Mouse (Mus musculus): Measurements from ENCODE around the gene Ddx18.

The Ddx18 gene

DNA sequence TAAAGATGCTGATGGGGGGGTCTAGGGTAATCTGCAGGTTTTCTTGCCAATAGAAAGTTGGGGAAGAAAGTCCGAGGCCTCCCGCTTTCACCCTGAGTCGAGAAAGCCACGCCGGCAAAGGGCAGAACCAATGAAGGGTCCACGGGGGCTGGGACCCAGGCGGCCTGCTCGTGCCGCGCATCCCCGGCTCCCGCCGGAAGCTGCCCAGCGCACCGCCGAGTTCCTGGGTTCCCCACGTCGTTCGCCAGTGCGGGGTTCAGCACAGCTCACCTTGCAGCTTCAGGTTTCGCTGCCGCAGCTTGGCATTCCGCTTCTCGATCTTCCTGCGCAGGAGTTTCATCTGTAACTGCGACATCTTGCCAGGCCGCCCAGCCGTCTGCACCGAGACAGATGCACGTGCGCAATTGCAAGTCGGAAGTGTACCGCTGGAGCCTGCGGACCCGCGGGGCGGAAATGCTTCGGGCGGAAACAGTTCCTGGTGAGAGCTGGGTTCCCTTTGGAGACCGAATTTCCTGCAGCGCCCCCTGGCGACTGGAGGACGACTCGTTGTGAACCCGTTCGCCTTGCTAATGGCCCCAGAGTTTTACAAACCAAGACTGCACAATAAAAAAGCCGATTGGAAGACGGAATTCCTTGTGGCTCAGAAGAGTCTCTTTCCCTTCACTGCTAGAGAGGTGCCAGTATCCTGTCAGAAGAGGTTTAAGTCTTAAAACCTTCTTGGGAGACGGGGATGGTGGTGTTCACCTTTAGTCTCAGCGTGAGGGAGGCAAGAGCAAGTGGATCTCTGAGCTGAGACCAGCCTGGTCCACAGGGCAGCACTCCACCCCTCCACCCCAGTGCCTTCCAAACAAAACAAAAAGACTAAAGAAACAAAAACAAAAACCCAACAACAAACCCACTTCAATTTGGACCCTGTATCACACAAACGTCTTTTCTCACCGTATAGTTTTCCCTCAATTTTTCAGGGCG, at the start of gene Ddx18:
Ddx18 (minus strand) TSS at position 469 of the 969 bp plus-strand sequence.
- DNase-seq, result peak; percentile 99 to 100

DNA sequence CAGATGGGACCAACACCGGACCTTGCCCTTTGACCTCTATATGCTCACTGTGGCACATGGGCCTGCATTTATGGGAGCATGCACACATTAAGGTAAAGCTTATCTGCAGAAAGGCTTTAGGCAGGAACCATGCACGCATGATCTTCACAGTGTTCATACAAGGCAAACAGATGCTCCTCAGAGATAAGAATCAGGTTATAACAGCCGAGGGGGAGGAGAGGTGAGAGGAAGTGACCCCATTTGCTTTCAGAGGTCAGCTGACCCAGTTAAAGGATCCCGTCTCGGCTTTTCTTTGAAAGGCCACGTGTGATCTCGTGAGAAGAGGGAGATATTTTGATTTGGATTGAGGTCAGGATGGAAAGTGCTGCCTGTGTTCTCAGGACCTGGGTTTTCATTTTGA, 40.2 kb upstream of the Ddx18 start:
- no peak for DNase-seq

DNA sequence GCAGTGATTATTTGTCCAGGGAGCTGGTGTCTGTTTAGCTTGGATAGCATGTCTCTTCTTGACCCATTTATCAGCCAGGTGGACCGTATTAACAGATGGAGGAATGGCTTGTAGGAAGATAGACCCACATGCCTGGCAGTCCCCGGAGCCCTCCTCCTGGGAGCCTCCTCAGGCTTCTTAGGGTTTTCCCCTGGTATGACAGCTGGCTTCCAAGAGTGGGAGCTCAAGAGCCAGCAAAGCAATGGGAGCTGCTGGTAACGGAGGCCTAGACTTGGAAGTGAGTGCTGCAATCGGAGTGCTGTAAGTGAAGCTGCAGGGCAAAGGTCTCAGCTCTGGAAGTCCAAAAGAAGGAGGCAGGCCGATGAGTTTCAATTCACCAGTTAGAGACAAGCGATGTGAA, 37.3 kb upstream of the Ddx18 start:
- DNase-seq, result peak; percentile 72 to 81

DNA sequence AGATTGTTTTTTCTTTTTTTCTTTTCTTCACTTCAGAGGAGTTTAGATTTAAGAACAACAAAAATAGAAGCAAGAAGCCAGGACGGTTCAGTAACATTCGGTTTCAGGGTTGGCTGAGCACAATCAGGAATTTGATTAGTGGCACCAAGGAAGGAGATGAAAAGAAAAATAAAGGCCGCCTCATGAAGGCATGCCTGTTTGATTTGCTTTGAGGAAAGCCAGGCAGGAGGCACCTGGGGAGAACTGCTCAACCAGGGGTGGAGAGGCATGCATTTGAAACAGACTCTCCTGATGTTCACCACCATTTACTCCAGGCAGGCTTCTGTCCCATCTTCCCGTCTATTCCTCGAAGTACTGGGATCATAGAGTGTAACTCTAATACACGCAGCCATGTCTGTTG, 34.1 kb upstream of the Ddx18 start:
- DNase-seq, result no peak

DNA sequence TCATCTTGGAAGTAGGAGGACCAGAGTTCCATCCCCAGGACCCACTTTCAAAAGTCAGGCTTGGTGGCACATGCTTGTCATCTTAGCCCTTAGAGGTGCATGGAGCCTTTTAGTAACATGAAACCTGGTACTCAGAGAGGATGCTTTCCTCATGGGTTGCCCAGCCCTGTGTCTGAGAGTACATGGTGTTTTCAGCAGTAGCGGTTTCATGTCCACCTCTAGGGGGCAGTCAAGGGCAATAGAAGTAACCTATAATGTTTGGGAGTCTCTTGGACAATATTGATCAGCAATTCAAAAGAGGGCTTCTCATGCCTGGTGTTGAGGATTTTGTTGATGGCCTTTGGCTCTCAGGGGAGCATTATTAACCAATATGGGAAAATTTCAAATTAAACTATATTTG, 33.3 kb upstream of the Ddx18 start:
- DNase-seq, result peak; percentile 63 to 69

DNA sequence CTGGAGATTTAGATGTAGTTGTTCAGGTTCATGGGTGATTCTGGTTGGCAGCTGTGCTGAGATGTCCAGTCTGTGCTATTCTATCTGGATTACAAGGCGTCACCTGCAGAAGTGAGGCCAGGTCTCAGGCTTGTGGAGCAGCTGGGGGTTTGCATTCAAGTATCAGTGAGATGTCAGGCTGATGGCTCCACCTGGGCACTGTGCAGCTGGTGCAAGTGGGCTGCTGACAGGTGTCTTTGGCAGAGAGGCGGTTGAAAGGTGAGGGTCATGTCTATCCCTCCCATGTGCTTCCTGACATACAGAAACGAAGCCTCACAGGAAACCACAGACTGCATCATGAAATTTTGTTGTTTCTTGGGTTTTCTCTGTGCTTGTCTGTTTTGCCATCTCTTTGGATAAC, 30.6 kb upstream of the Ddx18 start:
- no peak for DNase-seq

DNA sequence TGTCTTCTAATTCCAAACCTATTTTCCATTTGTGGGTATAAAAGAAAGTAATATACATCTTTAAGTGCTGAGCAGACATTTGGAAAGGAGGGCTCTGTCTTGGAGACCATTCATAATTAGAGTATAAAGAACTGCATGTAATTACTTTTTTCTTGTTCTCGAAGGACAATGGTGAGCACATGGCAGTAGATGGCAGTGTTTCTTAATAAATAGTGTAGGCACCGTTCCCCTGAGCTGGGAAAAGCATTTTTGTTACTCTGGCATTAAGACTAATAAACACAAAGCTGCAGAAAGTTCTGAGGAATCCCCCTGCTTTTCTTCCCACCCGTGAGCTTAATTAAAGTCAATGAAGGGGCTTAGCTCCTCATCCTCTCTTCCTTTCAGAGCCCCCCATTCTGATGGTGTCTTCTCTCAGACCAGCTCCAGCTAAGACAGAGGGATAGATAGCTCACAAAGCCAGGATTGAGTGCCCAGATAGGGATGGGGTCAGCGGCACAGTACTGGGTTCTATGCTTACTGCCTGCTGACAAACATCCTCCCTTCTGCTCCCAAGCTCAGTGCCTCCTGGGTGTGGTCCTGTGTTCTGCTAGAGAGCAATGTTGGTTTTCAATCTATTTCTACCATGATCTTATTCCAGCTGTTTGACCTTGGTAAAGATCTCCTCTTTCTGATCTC, 29.3 kb upstream of the Ddx18 start:
- peak; percentile 27 to 45 for DNase-seq

DNA sequence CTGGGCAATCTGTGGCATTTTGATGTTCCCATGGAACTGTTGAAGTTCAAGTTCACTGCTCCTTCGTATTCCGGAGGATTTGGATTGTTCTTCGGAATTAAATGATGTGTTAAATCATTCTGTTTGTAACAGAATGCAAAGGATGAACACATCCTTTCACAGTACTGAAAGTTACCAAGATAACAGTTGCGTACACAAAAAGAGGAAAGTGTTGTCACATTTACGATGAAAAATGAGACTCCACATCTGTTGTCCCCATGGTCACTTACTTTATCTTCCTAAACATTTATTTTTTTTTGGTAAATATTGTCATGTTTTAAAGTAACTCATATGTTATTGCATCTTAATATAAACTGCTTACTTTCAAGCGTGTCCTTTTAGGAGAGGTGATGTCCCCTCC, 17.0 kb upstream of the Ddx18 start:
- DNase-seq, result no peak

DNA sequence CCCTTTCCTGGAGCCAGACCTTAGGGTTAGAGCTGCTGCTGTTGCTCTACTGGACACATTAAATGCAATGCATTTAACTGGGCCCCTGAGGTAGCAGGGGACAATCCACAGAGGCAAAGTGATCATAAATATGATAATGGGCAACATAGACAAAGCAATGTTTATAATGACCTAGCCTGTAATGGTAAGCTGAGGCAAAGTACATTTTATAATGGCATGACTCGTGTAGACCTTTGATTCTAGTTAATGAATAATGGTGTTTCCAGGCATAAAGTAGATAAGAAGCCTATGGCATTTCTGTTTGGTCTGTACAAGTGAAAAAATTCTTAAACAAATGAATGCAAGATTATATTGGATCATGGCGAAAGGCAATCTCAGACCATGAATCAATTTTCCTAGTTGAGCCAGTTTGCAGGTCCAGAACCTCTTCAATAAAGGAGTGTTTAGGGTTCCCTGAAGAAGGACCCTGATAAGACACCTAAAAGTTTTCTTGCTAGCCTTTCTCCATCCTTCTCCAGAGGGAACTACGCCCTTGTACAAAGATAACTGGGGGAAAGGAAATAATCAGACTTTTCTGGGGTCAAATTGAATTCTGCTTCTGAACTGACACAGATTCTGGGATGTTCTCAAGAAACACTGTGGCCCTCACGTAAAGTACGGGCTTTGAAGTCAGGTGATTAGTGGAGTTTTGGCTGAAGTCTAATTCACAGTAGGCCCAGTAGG, 13.5 kb upstream of the Ddx18 start:
- DNase-seq, result no peak

DNA sequence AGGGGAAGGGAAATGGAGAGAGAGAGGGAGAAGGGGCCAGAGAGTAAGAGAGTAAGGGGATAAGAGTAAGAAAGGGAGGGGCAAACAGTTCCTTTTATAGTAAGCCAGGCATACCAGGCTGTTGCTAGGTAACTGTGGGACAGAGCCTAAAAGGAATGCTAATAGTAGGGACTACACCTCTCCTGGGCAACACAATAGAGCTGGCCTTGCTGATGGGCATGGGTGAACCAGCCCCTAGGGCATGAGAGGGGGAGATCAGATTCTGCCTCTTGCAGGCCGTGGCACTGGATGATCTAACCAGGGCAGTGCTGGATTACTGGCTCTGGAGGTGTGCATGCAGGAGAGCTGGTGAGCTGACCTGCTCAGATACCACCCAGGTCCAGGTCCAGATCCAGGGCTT, 9.7 kb upstream of the Ddx18 start:
- no peak for DNase-seq

DNA sequence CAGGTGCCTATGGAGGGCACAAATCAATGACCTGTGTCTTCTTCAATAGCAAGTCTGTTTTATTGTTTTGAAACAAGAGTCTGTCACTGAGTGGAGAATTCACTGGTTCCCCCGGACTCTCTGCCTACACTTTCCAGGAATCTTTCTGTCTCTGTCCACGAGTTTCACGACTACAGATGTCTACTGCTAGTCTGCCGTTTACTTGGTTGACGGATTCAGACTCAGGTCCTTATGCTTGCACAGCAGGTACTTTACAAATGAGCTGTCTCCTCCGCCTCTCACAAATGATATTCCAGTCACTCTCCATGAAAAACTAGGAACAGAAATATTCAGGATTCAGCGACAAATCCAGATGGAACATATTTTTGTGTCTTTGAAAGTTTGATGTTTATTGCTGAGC, 2.7 kb upstream of the Ddx18 start:
- DNase-seq, result no peak

DNA sequence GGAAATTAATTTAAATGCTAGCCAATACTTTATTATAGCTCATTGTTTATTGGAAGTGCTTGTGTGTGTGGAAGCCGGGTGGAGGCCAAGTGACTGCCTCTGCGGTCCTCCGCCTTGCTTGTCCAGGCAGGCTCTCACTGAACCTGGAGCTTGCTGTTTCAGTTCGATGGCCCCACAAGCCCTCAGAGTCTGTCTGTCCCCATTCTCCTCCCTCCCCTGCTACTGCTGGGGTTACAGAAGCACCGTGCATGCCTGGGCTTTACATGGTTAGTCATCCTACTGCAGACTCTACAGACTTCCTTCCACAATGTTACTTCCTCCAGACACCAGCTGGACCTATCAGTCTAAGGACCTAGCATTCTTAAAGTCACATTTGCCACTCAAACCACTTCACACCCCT, 9.9 kb downstream of the Ddx18 start:
- no peak for DNase-seq

DNA sequence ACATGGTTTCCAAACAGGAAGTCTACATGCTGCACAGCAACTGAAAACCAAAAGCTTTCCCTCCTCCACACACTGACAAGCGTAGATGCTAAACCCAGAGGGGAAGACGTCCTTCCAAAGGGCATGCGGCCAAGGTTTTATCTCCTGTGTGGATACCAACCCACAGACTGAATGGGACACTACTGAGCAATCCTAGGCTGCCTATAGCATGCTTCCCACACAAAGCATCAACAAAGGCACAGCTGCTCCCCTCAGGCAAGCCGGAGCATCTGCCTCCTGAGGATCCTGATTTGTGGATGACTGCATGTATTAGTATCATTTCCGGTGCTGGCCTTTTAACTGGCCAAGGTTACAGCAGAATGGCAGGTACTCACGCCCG, 16.3 kb downstream of the Ddx18 start:
- peak; percentile 5 to 16 for DNase-seq

DNA sequence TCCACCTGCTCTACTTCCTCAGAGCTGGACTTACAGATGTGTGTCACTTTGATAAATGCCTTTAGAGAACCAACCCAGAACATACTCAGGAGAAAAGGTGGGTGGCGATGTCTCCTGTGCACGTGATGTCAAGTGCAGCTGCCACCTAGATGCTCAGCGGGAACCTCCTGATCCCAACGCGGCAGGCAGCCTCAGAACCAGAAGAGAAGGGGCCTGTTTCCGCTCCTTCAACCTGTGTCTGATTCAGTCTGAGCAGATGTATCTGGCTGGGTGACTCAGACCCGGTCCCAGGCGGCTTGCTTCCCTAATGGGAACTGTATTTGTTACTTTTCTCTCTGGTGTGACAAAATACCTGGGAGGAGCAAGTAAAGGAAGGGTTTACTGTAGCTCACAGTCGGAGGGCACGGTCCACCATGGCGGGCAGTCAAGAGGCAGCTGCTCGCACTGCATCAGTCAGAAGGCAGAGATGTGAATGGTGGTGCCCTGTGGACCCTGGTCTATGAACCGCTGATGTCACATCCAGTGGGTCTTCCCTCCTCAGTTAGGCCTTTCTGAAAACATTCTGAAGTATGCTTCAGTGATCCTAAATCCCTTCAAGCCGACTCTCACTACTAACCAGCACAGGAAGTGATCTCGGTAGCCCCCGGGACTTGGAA, 16.9 kb downstream of the Ddx18 start:
- no peak for DNase-seq

DNA sequence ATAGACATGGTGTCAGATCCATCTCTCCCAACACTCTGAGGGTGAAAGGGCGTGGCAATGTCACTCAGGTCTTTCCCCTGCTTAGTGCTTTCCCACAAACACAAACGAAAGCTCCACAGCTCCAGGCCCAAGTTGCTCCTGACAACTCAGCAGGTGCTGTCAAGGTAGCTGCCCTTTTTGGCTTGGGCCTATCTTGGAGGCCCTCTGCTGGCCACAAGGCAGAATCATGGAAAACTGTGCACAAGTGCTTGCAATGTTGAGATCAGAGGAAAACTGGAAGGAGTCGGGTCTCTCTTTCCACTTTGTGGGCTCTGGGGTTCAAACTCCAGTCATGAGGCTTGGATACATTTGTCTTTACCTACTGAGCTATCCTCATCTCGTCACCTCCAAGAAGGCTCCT, 18.3 kb downstream of the Ddx18 start:
- DNase-seq, result peak; percentile 17 to 37

DNA sequence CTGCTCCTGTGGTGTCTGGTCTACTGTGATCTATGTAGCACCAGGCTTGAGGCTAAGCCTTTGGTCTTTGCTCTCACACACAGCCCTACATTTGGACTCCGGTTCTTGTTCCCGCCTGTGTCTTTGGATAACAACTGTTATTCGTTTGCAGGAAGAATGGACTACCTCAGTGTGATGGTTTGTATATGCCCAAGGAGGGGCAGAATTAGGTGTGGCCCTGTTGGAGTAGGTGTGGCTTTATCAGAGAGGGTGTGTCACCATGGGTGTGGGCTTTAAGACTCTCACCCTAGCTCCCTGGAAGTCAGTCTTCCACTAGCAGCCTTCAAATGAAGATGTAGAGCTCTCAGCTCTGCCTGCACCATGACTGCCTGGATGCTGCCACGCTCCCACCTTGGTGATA, 19.1 kb downstream of the Ddx18 start:
- DNase-seq, result no peak

DNA sequence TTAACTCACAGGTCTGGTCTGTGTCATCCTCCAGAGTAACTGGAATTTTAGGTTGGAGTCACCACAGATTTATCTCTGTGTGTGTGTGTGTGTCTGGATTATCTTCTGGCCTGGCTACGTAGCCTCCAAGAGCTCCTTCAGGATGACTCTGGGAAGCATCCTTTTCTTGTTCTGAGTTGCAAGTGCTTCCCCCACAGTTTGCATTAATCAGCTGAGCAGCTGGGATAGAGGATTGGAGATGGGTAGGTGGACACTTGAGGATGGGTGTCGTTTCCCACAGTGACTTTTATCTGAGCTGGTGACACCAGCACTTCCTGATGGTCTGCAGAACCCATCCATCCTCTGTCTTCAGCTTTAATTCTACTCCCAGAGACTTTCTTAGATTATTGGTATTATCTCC, 20.9 kb downstream of the Ddx18 start:
- DNase-seq, result no peak

DNA sequence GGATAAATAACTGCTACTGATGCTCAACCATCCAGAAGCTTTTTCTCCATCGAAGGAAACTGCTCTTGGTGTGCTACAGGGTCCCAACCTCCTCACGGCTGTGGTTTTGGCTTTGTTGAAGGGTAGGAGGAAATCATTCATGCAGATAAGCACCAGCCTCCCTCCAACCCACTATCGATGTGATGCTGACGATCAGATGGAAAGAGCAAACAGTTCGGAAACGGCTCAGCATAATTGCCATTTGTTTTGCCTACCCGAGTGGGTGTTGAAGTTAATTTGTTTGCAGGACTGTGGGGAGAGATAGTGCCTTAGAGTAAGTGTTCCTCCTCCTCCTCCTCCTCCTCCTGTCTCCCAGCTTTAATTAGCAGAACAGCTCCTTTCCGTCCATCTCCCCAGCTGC, 27.4 kb downstream of the Ddx18 start:
- no peak for DNase-seq

DNA sequence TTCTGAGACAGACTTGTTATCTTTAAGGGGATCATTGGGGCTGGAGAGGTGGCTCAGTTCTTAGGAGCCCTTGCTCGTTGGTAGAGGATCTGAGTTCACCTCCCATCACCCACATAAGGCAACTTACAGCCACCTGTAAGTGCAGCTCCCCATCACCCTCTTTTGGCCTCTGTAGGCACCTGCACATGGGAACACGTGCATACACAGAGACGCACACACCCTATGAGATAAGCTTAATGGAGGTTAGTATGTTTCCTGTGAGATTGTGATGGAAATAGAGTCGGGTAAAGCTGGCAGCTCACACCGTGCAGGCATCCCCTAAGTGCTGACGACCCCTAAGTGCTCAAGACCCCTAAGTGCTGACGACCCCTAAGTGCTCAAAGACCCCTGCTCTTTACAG, 36.4 kb downstream of the Ddx18 start:
- DNase-seq, result no peak

DNA sequence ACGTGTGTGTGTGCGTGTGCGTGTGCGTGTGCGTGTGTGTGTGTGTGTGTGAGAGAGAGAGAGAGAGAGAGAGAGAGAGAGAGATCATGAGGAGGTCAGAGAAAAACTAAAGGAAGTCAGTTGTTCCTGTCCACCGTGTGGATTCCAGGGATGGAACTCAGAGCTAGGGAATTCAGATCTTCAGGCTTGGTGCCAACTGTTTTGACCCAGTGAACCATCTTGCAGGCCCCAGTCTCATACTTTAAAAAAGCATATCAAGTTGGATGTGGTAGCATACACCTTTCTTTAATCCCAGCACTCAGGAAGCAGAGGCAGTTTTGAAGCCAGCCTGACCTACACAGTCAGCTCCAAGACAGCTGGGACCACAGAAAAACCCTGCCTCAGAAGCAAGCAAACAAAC, 38.5 kb downstream of the Ddx18 start:
- DNase-seq, result no peak

DNA sequence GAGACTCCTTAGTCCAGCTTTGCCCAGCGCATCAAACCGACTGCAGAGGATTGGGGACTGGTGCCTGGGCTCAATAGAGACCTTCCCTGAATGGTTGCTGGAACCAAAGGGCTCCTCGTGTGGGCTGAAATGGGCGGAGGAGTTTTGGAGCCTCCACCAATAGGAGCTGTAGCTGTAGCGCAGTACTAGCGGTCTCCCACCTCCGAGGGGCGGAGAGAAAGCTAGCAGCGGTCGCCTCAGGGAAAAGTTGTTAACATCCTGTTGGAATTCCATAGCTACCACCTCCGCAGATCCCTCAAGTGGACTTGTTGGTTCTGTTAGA, 39.4 kb downstream of the Ddx18 start, which contains the start of gene Htr5b:
Htr5b (minus strand) TSS at position 67 of the 322 bp plus-strand sequence.
- DNase-seq, result peak in 1 of 2 experiments; percentile 38

DNA sequence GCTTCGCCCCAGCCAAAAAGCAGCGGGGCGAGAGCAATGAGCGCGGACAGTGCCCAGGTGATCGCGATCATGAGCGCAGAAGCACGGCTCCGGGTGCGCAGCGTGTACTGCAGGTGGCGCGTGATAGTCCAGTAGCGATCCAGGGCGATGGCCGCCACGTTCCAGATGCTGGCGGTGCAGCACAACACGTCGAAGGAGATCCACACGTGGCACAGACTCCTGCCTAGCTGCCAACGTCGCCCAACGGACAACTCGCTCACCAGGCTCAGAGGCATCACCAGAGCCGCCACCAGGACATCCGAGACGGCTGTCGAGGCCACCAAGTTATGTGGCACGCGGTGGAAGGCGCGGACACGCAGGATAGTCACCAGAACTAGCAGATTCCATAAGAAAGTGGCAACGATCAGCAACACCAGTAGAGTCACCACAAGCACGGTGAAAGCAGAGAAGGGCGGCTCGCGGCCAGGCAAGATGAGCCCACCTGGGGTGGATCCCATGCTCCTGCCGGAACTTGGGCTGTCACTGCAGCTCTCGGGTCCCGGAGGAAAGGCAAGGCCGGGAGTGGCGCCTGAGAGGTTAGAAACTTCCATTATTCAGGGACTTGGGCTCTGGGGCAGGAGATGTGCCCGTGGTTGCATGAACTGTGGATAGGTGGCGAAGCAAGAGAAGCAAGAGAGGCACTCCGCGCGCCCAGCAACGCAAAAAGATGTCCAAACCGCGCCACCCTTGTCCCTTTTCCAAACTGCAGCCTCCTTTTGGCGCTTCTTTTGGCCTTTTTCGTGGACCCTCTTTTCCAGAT, 40.0 kb downstream of the Ddx18 start:
- DNase-seq, result peak; percentile 35 to 36
